Mouse (Mus musculus) liver, embryonic 12.5 days (tissue): Measurements from ENCODE around the gene Wwtr1. TPM values are rescaled to one million over a fixed set of nuclear protein-coding genes. Genes with fewer than 3 reads are reported as not detected.

Source experiments
- ATAC-seq: fragments of 200-750 bp; cut with Nextera tagmentation; 2 replicates; pipeline ENCODE4 v1.8.0; 2017; ENCODE audit warnings: moderate number of reproducible peaks, mild to moderate bottlenecking, moderate library complexity
- H3K27ac ChIP-seq: fragments of 300-500 bp; sonication (generic); 2 replicates; pipeline ENCODE4 v1.5.1; 2016; ENCODE audit warnings: mild to moderate bottlenecking
- H3K27me3 ChIP-seq: fragments of 300-500 bp; sonication (generic); replicated peaks from 2 replicates; pipeline ENCODE4 v1.6.1; 2016; ENCODE audit warnings: mild to moderate bottlenecking, moderate library complexity
- H3K36me3 ChIP-seq: fragments of 300-500 bp; sonication (generic); 2 replicates; pipeline ENCODE4 v1.6.1; 2016; ENCODE audit warnings: mild to moderate bottlenecking, moderate library complexity
- H3K4me1 ChIP-seq: fragments of 300-500 bp; sonication (generic); 2 replicates; pipeline ENCODE4 v1.6.1; 2016
- H3K4me2 ChIP-seq: fragments of 300-500 bp; sonication (generic); 2 replicates; pipeline ENCODE4 v1.6.1; 2016; ENCODE audit warnings: mild to moderate bottlenecking, moderate library complexity
- H3K4me3 ChIP-seq: fragments of 300-500 bp; sonication (generic); 2 replicates; pipeline ENCODE4 v1.5.1; 2016; ENCODE audit warnings: mild to moderate bottlenecking, moderate library complexity
- H3K9ac ChIP-seq: fragments of 300-500 bp; sonication (generic); 2 replicates; pipeline ENCODE4 v1.6.1; 2016; ENCODE audit warnings: mild to moderate bottlenecking, moderate library complexity
- H3K9me3 ChIP-seq: fragments of 300-500 bp; sonication (generic); replicated peaks from 2 replicates; pipeline ENCODE4 v1.6.1; 2016; ENCODE audit warnings: mild to moderate bottlenecking, moderate library complexity
- WGBS: fragments of 180-500 bp; shearing (Covaris S2); methylation state at CpG from one replicate; pipeline ENCODE4 v1.1.7; 2016; ENCODE audit not compliant: insufficient replicate concordance; 5-methylcytosine and 5-hydroxymethylcytosine counted together
- polyA plus RNA-seq: library from polyadenylated mRNA; unstranded; fragments of >200 nt; fragmentation: Nextera tagmentation; extraction: Ambion mirVana; gene quantifications from 2 replicates; pipeline ENCODE4 v1.2.1, GENCODE M21; 2016

The Wwtr1 gene
- polyA plus RNA-seq, 1 experiment from 2014 or later, result 2.0 TPM

GRCm38 (mm10) chr3:57532991-57533725 is 42.6 kb downstream of the Wwtr1 start:
- Histone ChIP-seq H3K4me2 (no peak overlapping the region), H3K36me3 (no peaks in the 10 kb centered on the region), H3K9ac (no peak overlapping the region), H3K4me1 (no peaks in the 10 kb centered on the region), H3K27ac (no peak overlapping the region), H3K27me3 (no peaks in the 10 kb centered on the region), H3K4me3 (no peak overlapping the region), H3K9me3 (no peaks in the 10 kb centered on the region)
- 70% methylated on average over 9 of the region's 9 CpGs for WGBS
- ATAC-seq, result no peak

GRCm38 (mm10) chr3:57530836-57531235 is 44.9 kb downstream of the Wwtr1 start:
- Histone ChIP-seq H3K36me3 (no peaks in the 10 kb centered on the region), H3K9me3 (no peaks in the 10 kb centered on the region), H3K4me2 (no peak overlapping the region), H3K9ac (no peak overlapping the region), H3K27ac (no peak overlapping the region), H3K27me3 (no peaks in the 10 kb centered on the region), H3K4me3 (no peak overlapping the region), H3K4me1 (no peaks in the 10 kb centered on the region)
- WGBS, result 63% methylated on average over 1 of the region's 1 CpGs
- ATAC-seq, result no peak

- no peak overlapping the region for H3K27ac ChIP-seq
- H3K9ac ChIP-seq, result no peak overlapping the region
- H3K4me3 ChIP-seq, result no peak overlapping the region
- H3K4me2 ChIP-seq, result no peak overlapping the region
- WGBS, result 74% methylated on average over 4 of the region's 4 CpGs
- ATAC-seq, result no peak
- H3K9me3 ChIP-seq, result no peaks in the 10 kb centered on the region
- H3K27me3 ChIP-seq, result no peaks in the 10 kb centered on the region
- H3K4me1 ChIP-seq, result no peaks in the 10 kb centered on the region
- H3K36me3 ChIP-seq, result no peaks in the 10 kb centered on the region
Measured at GRCm38 (mm10) chr3:57530221-57530620, 45.5 kb downstream of the Wwtr1 start.

- H3K9me3 ChIP-seq, result no peaks in the 10 kb centered on the region
- H3K4me3 ChIP-seq, result no peak overlapping the region
- no peaks in the 10 kb centered on the region for H3K27me3 ChIP-seq
- no peak for ATAC-seq
- no peak overlapping the region for H3K27ac ChIP-seq
- H3K4me1 ChIP-seq, result no peaks in the 10 kb centered on the region
- H3K36me3 ChIP-seq, result no peaks in the 10 kb centered on the region
- no peak overlapping the region for H3K9ac ChIP-seq
- H3K4me2 ChIP-seq, result no peak overlapping the region
Measured at GRCm38 (mm10) chr3:57527154-57527553, 48.6 kb downstream of the Wwtr1 start.

- no peaks in the 10 kb centered on the region for H3K9me3 ChIP-seq
- H3K4me3 ChIP-seq, result no peak overlapping the region
- no peak for ATAC-seq
- H3K36me3 ChIP-seq, result no peaks in the 10 kb centered on the region
- H3K9ac ChIP-seq, result no peak overlapping the region
- H3K27ac ChIP-seq, result no peak overlapping the region
- WGBS, result 73% methylated on average over 5 of the region's 5 CpGs
- H3K4me1 ChIP-seq, result no peaks in the 10 kb centered on the region
- no peak overlapping the region for H3K4me2 ChIP-seq
- H3K27me3 ChIP-seq, result no peaks in the 10 kb centered on the region
Measured at GRCm38 (mm10) chr3:57523093-57523492, 52.6 kb downstream of the Wwtr1 start.

GRCm38 (mm10) chr3:57521876-57522275 is 53.8 kb downstream of the Wwtr1 start:
- Histone ChIP-seq H3K9me3 (no peaks in the 10 kb centered on the region), H3K27me3 (no peaks in the 10 kb centered on the region), H3K9ac (no peak overlapping the region), H3K4me3 (no peak overlapping the region), H3K36me3 (no peaks in the 10 kb centered on the region), H3K4me1 (no peaks in the 10 kb centered on the region), H3K4me2 (no peak overlapping the region), H3K27ac (no peak overlapping the region)
- no peak for ATAC-seq
- WGBS, result 75% methylated on average over 4 of the region's 4 CpGs

- H3K4me1 ChIP-seq, result no peaks in the 10 kb centered on the region
- H3K27me3 ChIP-seq, result no peaks in the 10 kb centered on the region
- WGBS, result 84% methylated on average over 7 of the region's 7 CpGs
- ATAC-seq, result no peak
- H3K4me3 ChIP-seq, result no peak overlapping the region
- no peak overlapping the region for H3K4me2 ChIP-seq
- H3K9me3 ChIP-seq, result no peaks in the 10 kb centered on the region
- H3K27ac ChIP-seq, result no peak overlapping the region
- H3K9ac ChIP-seq, result no peak overlapping the region
- H3K36me3 ChIP-seq, result no peaks in the 10 kb centered on the region
Measured at GRCm38 (mm10) chr3:57519995-57520394, 55.7 kb downstream of the Wwtr1 start.

- WGBS, result 49% methylated on average over 4 of the region's 4 CpGs
- Histone ChIP-seq H3K9me3 (no peaks in the 10 kb centered on the region), H3K4me2 (no peak overlapping the region), H3K9ac (no peak overlapping the region), H3K4me1 (no peaks in the 10 kb centered on the region), H3K27me3 (no peaks in the 10 kb centered on the region), H3K4me3 (no peak overlapping the region), H3K27ac (no peak overlapping the region), H3K36me3 (no peaks in the 10 kb centered on the region)
- no peak for ATAC-seq
Measured at GRCm38 (mm10) chr3:57516146-57516545, 59.6 kb downstream of the Wwtr1 start.

- Histone ChIP-seq H3K27me3 (no peaks in the 10 kb centered on the region), H3K9ac (no peak overlapping the region), H3K4me1 (no peaks in the 10 kb centered on the region), H3K36me3 (no peaks in the 10 kb centered on the region), H3K9me3 (no peaks in the 10 kb centered on the region), H3K27ac (no peak overlapping the region), H3K4me2 (no peak overlapping the region), H3K4me3 (no peak overlapping the region)
- no peak for ATAC-seq
- WGBS, result 80% methylated on average over 7 of the region's 7 CpGs
Measured at GRCm38 (mm10) chr3:57515044-57515443, 60.7 kb downstream of the Wwtr1 start.

GRCm38 (mm10) chr3:57511816-57512586 is 63.7 kb downstream of the Wwtr1 start:
- ATAC-seq, result no peak
- no peaks in the 10 kb centered on the region for H3K4me1 ChIP-seq
- H3K36me3 ChIP-seq, result no peaks in the 10 kb centered on the region
- 67% methylated on average over 18 of the region's 18 CpGs for WGBS
- H3K9ac ChIP-seq, result no peak overlapping the region
- H3K9me3 ChIP-seq, result no peaks in the 10 kb centered on the region
- H3K27ac ChIP-seq, result no peak overlapping the region
- H3K4me2 ChIP-seq, result no peak overlapping the region
- no peak overlapping the region for H3K4me3 ChIP-seq
- no peaks in the 10 kb centered on the region for H3K27me3 ChIP-seq

GRCm38 (mm10) chr3:57509945-57510675 is 65.6 kb downstream of the Wwtr1 start:
- ATAC-seq, result no peak
- WGBS, result 51% methylated on average over 7 of the region's 7 CpGs

GRCm38 (mm10) chr3:57505991-57506390 is 69.7 kb downstream of the Wwtr1 start:
- 76% methylated on average over 10 of the region's 10 CpGs for WGBS
- Histone ChIP-seq H3K9me3 (no peaks in the 10 kb centered on the region), H3K4me3 (no peak overlapping the region), H3K36me3 (no peaks in the 10 kb centered on the region), H3K27ac (no peak overlapping the region), H3K9ac (no peak overlapping the region), H3K27me3 (no peaks in the 10 kb centered on the region), H3K4me1 (no peaks in the 10 kb centered on the region), H3K4me2 (no peak overlapping the region)
- ATAC-seq, result no peak

More at GRCm38 (mm10) chr3:57509945-57510675, 65.6 kb downstream of the Wwtr1 start:
- Histone ChIP-seq H3K4me1 (no peaks in the 10 kb centered on the region), H3K27me3 (no peaks in the 10 kb centered on the region), H3K9ac (no peak overlapping the region), H3K4me3 (no peak overlapping the region), H3K27ac (no peak overlapping the region), H3K9me3 (no peaks in the 10 kb centered on the region), H3K4me2 (no peak overlapping the region), H3K36me3 (no peaks in the 10 kb centered on the region)
